Mouse (Mus musculus) myocyte (in vitro differentiated cells): ENCODE data around the gene Ppdpf.

Experiments used
- MYOD1 ChIP-seq, 3 experiments: IDR thresholded peaks; one replicate each; pipeline ENCODE4 v1.6.1; 2011; ENCODE audit warnings: control low read depth in 2 of 3, low read depth in 2 of 3, mild to moderate bottlenecking in 2 of 3, moderate library complexity in 1 of 3; ENCODE audit not compliant: insufficient read length in 2 of 3, control insufficient read depth in 1 of 3
- MYOG ChIP-seq, 3 experiments: IDR thresholded peaks; one replicate each; pipeline ENCODE4 v1.6.1; 2011; ENCODE audit warnings: control low read depth in 2 of 3, low read depth in 2 of 3, mild to moderate bottlenecking in 2 of 3; ENCODE audit not compliant: insufficient read length in 2 of 3, control insufficient read depth in 1 of 3, insufficient read depth in 1 of 3
- POLR2AphosphoS2 ChIP-seq: IDR thresholded peaks from one replicate; pipeline ENCODE4 v1.6.1; 2011; ENCODE audit warnings: low read depth, control low read depth; ENCODE audit not compliant: insufficient read length
- REST ChIP-seq: IDR thresholded peaks from one replicate; pipeline ENCODE4 v1.6.1; 2011; ENCODE audit warnings: mild to moderate bottlenecking, control low read depth, moderate library complexity; ENCODE audit not compliant: insufficient read depth, insufficient read length

DNA sequence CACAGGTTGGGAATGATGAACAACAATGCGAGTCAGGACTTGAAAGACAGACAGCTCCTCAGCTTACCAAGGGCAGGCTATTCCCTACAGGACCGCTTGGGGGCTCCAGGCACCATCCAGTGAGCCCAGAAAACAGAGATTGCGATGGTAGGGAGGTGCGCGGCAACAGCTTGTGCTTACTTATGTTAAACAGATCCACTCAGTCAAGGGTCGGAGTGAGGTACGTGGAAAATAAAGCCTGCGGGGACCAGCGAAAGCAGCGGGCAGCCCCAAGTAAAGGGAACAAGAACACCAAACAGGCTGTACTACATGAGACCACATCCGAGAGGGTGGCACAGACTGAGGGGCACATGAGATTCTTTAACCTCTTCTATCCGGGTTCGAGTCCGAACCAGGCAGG lies 412 bp upstream of the Ppdpf start:
- TF ChIP-seq REST (no peak), MYOD1 (IDR thresholded peaks at IDR 0.05; ENCODE audit: control insufficient read depth in 1 of 3, insufficient read length in 2 of 3, low read depth in 2 of 3) (no peak), MYOG (IDR thresholded peaks at IDR 0.05; ENCODE audit: control insufficient read depth in 1 of 3, insufficient read depth in 1 of 3, insufficient read length in 2 of 3, low read depth in 2 of 3) (no peak), POLR2AphosphoS2 (no peak)
